Mouse (Mus musculus) MN1 (cell line): ENCODE data around the gene Pld5.
A peak's percentile ranks its signal among the peaks of the same experiment; 100 is the strongest.

ENCODE experiments used
- DNase-seq: peaks from one replicate; pipeline ENCODE4 v3.0.0-alpha.2; 2016; ENCODE audit warnings: low spot score

Pld5 gene

DNA sequence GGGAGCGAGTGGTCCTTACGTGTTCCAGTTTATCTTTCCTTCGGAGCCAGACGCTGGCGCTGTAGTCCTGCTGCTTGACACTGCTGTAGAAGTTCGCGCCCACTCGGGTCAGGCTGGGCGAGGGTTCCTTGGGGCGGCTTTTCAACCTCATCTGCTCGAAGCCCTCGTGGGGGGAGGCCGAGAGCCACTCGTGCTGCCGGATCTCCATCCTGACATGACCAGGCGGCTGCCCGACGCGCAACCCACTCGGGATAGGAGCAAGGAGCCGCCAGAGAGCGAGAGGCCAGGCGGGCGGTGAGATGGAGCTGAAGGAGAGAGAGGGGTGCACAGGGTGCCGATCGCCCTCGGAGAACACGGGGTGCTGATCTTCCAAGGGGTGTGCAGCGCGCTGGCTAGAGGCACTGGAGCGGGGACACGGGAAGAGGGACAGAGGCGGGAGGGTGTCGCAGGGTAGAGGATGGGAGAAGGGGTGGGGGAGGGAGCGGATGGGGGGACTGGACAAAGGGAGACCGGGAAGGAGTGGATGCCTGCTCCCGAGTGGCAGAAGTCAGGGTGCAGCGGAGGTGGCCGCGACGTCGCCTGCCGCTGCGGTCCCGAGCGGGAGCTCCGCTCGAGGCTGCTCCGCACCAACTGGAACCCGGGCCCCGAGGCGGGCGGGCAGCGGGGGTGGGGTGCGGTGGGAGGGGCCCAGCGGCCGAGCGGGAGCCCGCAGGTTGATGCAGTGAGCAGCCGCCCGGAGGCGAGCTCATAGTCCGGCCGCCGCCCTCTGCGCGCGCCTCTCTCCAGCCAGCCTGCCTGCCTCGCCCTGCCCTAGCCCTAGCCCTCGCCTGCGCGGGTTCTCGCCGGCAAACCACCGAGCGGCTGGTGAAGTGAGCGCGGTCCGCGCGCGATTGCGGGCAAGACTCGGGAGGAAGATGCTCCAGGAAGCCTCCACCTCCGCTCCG lies at the start of gene Pld5:
Pld5 (minus strand) TSS at position 646 of the 944 bp plus-strand sequence.
- no peak for DNase-seq

DNA sequence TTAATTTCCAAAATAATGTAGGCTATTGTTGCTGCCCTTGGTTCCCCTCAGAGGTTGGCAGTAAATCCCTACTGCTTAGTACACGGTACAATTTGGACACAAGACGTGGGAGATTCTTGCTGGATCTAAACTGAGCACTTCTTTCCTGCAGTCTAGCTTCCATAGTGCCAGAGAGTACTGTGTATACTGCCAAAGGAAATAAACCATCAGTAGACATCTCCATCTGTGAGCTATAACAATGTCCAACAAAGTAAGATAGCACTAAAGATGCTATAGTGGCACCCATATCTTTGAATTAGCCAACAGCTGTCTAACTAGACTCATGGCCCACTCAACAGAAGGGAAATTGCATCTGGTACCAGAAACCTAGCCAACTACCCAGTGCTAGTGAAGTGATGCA lies 40.0 kb upstream of the Pld5 start:
- DNase-seq, result no peak

DNA sequence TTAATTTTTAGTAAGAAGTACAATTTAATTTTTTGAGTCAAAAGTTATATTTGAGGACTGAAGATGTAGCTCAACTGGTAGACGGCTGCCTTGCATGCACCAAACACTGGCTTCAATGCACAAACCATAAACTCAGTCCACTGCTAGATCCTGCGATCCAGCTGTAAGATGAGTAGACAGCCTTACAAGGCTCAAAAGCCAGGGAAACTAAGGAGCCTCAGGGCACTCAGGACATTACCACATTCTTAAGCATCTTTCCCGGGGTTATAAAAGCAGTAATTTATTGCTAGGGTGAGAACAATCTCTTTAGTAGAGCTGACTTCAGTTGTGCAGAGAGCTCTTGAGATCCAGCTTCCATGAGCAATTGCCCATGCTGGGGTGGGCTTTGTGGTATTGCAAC lies 35.1 kb upstream of the Pld5 start:
- no peak for DNase-seq

DNA sequence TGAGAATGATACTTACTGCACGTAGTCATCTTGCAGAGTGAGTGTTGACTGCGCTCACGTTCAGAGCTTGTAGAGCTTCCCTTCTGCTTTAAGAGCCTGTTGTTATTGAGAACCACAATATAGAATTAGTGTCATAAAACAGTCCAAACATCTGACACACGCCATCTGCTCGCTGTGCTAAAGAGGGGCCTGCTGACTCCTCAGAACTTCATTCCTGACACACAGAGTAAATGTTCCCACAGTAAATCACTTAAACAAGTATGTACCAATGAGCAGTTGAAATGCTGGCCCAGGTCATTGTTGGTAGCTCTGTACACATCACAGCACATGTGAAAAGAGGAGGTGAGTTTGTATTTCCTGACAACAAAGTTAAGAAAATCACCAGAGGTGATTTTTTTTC lies 14.3 kb upstream of the Pld5 start:
- no peak for DNase-seq

DNA sequence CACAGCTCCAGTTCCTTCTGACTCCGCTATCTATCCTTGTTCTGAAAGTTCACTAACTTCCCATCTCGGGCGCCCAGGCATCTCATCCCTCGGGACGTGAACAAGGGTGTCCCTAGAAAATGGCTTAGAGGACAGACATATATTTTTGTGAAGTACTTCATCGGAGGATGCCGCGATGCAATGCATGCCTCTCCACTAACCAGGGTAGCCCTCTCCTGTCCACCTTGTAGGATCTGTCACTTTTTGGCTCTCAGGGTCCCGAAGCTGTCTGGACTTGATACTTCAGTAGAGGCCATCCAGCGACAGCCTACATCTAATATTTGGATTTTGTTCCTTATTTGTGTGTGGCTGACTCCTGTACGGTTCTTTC lies 484 bp upstream of the Pld5 start:
- no peak for DNase-seq

DNA sequence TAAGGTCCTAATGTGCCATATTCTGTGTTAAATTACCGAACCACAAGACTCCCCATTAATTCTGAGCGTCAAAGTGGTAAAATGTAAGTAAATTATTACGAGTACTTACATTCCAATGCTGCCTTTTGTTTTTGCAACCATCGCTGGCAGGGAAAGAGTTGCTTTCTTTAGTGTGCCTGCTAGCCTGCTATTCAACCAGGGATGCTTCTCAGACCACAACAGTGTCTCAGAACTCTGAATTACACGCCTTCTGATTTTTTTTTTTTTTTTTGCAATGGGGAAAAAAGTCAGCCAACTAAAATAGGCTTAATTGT lies 26.4 kb downstream of the Pld5 start:
- DNase-seq, result no peak

DNA sequence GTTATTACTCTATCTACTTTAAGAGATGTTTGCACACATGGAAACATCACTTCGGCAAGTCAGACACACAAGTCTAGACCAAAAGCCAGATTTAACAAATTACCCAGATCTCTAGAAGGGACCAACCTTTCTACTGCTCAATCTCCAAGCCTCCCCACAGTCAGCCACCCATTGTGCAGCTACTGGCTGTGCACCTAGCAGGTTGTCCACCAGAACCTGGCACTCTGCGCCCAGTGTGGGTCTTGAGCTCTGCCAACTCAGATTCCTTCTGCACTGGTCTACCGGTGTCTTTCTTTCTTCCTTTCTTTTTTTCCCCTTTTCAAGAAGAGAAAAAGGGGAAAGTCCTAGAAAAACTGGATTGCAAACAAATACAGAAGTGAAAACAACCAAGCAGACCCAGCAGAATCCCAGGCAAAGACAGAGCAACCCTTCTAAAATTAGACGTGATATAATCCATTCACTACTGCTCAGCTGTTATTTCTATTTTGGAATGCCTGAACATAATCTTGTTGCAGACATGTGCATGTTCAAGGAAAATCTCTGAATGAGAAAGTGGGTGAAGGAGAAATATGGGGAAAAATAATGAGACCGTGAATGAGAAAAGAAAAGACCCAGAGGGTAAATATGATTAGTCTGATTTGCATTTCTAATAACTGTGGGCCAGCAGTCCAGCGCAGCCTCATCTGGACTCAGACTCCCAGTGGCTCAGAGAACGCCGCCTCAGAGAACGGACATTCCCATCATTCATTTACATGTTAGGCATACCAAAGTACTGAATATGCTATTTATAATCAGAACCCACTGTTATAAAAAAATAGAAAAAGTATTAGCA lies 27.0 kb downstream of the Pld5 start:
- no peak for DNase-seq

DNA sequence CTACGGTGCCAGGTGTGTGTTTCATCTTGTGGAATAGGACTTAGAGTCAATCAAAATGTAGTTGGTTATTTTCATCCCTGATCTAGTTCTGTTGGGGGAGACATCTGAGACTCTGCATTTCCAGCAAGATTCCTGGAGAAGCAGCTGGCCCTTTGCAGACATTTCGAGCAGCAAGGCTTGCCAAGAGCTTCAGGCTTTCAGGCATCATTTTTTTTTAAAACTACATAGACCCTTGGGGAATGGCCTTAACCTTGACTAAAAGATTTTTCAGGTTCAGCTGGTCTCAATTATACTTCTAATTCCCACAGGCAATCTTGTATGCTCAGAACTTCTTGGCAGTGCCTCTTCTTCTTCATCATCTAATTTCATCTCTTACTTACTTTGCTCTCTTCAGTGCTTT lies 35.9 kb downstream of the Pld5 start:
- no peak for DNase-seq

DNA sequence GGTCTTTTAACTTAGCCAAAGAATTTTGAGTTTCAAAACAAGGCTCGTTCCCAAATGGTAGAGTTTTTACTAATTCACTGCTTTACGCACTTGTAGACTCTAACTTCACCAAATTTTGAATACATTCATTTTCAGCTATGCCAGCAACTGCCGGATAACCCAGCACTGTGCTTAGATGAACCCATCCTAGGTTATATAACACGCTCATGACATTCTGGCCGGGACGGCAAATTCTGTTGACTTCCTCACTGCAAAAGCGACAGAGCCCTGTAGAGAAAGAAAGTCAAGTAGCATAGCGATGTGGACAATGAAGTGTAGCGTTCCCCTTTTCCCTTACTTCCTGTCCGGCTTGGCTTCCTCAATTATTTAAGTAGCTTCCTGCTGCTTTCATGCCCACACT lies 51.3 kb downstream of the Pld5 start:
- DNase-seq, result no peak

DNA sequence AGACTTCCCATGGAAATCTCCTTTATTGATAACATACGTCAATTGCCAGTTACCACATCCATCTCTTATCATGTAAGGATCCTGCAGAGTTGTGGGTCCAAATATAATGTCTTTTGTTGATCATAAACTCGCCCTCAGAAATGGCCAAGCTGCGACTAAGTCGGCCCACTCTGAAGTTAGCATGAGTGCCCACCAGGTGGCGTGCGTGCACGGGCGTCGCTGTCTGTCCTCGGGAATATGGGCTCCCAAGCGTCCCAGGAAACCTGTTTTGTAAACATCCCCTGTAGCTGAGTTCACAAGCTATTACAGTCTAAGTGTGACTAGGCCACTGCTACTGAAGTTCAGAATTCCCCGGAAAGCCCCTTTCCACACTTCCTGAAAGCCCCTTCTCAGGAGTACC lies 51.9 kb downstream of the Pld5 start:
- DNase-seq, result peak; percentile 21

DNA sequence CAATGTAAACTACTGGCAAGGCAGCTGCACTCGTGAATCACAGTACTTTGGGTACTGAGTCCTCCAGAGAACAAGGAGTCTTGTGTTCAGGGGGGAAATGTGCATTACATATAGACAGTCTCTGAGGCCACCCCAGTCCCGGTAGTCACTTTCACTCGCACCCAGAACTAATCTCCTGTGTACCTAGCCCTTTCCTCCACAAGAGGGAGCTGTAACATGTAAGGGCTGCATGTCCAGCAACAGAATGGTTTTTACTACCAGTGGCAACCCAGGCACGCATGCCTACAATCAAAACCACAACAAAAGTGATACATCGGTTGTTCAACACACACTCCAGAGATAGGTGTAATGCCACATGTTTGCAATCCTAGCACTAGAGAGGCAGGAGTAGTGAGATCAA lies 56.9 kb downstream of the Pld5 start:
- no peak for DNase-seq

DNA sequence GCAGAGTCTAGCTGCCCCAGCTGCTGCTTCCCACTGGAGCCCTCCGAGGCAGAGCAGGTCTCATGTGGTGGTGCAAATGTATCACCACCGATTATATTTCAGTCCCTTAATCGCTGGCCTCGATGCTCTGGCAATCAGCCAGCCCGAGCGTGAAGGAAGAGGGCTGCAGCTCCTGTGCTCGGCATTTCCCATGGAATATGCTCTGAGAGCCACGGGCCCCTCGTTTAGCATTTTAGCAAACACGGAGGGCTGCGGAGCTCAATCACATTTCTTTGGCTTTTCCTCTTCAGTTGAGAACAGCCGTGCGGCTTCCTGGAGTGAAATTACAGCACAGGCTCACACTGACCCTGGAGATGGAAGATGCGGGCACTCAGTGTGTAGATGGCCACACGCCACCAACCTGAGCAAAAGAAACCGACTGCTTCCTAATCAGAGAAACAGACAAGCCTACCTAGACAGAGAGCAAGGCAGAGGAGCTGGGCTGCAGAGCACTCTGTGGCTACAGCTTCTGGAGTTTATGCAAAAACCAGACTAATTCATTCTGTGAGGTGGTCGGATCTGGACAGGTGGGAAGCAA lies 61.4 kb downstream of the Pld5 start:
- no peak for DNase-seq

DNA sequence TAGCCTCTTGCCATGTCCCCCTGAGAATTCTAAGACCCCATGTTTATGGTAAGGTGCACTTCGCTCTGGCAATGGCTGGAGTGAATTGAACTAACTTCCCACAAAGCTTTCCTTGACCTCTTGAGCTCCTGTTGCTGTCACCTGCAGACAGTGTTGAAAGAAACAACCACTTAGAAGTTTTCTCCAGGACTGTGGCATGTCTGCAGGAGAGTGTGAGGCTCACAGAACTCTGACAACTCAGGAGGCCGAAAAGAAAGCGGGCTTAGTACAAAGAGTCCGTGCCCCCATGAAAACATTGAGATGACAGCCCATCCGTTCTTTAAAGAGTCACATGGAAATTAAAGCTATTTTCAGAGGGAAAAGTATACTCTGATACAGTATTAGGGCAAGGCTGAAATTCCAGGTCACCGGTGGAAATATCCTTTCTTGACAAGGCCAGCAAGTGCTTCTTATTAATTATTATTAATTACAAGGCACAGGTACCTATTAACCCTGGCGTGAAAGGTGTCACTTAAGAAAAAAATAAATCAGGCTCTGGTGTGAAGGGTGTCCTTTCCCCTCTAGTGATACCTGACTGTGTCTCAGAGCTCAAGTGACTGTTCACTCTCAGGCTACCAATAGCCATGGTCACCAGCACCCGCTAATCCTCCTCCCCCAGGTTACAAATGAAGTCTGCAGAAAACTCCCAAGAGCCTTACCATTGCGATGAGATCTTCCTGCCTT lies 62.0 kb downstream of the Pld5 start:
- no peak for DNase-seq

DNA sequence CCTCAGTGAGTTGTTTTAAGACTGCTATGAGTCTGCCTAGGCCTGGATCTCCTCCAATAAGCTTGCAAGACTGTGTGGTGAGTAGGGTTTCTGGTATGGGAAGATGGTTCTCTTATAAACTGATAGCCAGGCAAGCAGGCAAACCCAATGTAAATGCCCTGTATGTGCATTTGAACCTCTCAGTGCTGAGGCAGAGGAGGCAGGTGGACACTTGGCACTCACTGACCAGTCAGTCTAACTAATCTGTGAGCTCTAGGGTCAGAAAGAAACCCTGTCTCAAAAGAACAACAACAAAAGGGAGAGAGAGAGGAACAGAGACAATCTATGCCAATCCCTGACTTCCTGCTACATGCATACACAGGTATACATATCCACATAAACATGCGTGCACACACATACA lies 64.3 kb downstream of the Pld5 start:
- no peak for DNase-seq

DNA sequence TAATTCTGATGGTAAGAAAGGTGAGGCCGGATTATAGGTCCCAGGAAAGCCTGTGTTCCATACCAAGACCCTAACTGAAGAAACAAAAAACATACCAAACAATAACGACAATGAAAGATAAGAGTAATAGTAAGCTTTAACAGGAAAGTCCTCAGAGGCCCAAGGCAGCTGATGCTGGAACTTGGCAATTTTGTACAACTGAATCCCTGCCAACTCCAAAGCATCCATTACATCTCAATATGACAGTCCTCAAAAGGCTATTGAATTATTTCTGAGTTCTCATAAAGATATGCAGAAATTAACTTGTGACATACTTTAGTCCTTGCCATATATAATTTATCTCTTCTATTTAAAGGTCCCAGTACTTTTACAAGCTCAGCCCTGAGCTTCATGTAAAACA lies 67.1 kb downstream of the Pld5 start:
- no peak for DNase-seq

DNA sequence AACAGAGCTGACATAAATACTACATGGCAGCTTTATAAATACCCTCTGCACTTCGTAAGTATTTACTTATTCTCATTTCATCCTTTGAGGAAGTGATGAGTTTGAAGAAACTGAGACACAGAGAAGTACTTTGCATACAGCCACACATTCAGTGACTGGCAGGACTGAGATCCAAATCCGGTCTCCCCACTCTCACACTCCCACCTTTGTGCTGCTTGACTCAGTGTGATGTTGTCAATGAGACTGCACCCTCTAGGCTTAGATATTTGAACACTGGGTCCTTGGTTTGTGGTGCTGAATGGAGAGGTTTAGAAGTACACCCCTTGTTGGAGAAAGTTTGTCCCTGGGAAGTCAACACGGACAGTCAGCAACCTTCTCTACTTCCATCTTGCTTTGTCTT lies 72.8 kb downstream of the Pld5 start:
- no peak for DNase-seq

DNA sequence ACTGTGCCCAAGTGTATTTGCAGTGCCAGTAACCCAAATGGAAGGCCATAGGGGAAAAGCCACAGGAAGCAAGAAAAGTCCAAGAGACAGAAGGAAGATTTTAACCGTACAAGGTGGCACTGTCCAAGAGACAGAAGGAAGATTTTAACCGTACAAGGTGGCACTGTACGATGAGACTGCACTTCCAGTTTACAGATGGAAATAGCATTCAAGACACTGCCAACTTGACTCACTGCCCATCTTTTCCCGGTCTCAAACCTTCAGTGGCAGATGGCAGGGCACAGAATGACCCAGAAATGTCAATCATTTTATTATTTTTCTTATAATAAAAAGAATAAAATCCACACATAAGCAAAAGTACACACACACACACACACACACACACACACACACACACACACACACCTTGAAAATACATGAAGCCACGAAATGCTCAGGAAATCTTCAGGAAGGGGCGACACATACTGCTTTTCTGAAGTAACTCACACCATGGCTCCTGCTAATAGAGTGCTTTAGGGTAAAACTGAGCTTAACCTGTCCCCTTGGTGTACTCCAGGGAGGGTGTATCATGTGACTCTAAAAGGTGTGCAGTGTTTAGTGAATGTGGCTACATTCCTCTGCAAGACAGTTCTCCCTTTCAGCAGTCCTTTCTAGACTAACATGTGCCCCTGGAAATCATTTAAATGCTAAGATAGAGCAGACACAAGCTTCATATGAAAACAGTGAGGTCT lies 77.9 kb downstream of the Pld5 start:
- no peak for DNase-seq

DNA sequence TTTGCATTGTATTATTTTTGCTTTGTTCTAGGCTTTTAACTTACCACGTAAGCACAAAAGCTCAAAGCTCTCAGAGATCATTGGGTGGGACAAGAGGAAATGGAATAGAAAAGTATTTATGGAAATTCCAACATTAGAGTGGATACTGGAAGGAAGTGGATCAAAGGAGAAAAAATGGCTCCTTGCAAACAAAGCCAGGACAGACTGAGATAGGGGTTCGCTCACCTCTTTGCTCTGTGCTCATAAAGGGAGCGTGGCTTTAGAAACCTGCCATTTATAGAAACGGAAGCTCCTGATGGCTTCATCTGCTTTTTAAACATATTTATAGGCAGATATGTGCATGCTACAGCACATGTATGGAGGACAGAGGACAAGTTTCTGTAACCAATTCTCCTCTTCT lies 78.8 kb downstream of the Pld5 start:
- DNase-seq, result no peak

DNA sequence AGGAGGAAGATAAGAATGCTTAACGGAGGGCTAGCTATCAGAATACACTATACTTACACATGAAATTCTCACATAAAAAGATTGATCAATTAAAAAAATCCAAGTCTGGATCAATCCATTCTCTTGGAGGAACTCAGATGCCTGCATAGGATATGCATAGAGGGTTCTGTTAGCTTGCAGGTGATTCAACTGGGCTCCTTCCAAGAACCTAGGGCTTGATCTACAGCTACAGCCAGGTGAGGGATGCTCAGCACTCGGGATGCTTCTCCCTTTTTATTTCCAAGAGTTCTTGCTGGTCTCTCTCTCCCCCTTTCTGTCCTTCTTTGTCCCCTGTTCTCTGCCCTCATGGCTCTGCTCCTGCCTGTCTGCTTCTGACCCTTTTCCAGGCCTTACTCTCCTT lies 80.4 kb downstream of the Pld5 start:
- no peak for DNase-seq

DNA sequence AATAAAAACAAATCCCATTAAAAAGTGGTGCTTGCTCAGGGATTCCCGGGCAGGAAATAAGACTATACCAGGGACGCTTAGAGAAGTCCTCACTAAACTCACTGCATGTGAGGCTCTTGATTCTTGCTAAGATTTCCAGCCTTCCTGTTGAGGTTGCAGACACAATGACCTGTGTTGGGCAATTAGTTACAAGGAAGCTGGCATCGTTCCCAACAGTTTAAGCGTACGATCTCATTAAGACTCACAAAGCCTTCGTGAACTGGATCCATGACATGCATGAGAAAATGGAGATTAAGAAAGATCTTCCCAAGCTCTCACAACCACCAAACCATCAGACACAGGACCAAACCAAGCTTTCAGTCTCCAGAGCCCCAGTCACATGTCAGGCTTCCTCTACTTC lies 91.1 kb downstream of the Pld5 start:
- no peak for DNase-seq

DNA sequence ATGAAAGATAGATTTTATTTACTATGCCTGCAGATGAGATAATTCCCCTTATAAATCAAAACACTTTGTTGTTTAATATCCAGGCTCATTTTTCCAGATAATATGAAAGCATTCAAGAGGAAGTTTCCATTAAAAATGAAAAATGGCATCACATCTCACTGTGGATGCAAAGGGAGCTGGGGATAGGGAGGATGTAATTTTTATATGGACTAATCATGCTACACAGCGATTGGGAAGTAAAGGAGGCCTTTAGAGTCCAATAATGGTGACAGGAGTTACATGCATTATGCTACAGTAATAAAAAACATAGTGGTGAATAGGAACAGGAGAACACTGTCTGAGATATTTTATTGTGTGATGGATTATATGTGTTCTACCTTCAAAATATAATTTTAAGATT lies 100.1 kb downstream of the Pld5 start:
- no peak for DNase-seq

DNA sequence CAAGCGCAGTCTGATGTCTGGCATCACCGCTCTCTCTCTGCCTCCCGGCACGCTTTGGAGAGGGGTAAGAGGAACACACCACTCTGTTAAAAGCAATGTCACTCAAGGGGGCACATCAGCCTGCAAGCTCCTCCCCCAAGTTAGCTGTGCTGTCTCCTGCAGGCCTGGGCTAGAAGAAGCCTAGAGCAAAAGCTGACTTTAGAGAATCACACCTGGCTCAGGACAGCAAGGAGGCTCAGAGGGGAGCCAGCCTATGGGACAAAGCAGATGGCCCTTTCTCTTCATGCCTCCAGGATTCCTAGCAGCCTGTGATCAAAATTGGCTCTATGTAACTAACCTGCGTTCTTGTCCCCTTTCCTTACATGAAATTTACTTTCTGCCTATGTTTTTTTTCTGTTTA lies 107.3 kb downstream of the Pld5 start:
- no peak for DNase-seq
